12 mouse cellular contexts compared by ENCODE assay signal in the genomic region with DNA sequence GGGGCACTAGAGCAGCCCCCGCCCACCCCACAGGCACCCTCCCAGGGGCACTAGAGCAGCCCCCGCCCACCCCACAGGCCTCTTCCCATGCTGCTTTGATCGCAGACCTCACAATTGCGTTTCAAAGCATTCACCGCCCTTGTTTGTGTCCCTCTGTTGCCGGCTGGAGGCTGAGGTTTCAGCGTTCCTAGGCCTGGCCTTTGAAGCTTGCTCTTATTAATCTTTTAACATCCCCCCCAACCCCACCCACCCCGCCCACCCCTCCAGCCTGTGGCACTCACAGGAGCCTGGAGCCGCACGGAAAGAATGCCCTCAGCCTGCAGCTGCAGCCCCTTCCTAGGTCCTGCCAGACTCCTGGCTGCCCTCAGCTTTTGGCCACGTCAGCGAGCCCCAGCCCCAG. TPM values are rescaled to one million over a fixed set of nuclear protein-coding genes. Genes with fewer than 3 reads are reported as not detected.
A peak's percentile ranks its signal among the peaks of the same experiment; 100 is the strongest.
DNase-seq lines count a peak whose midpoint lies in the region; ATAC-seq and TF ChIP-seq lines count a peak whose summit lies in the region.
"Had no signal": no experiment of that assay in that cellular context is flagged by ENCODE, and none has a peak within 500 bp of the region (broad histone marks: within the 10 kb centered on the region; RNA-seq: fewer than 3 reads in every experiment).

No protein-coding gene starts in this region.

- peak; percentile 67 for DNase-seq in forebrain, embryonic 11.5 days (ENCODE audit: low spot score)
- DNase-seq in left cerebral cortex, adult 2 months (ENCODE audit: extremely low spot score in 1 of 2, low spot score in 2 of 2), result no peak
- no peak for DNase-seq in left cerebral cortex, postnatal 25 days (ENCODE audit: low spot score in 2 of 2)
- DNase-seq in embryonic facial prominence, embryonic 14.5 days (ENCODE audit: low spot score), result peak; percentile 63
- DNase-seq in ovary, adult 18-20 months (ENCODE audit: low spot score), result no peak
- DNase-seq in layer of hippocampus, adult 11-12 months (ENCODE audit: low spot score), result no peak
- DNase-seq: cerebellum, postnatal 10 days; liver had no signal

- H3K4me2 ChIP-seq in forebrain, embryonic 11.5 days (ENCODE audit: low read depth, low read length, severe bottlenecking), result 0 out of 2 replicates have a peak overlapping the region, but pooled peaks have one; percentile 18
- no peak overlapping the region for H3K4me2 ChIP-seq in forebrain, embryonic 16.5 days (ENCODE audit: low read length)
- H3K4me2 ChIP-seq in embryonic facial prominence, embryonic 14.5 days (ENCODE audit: low read depth, low read length), result no peak overlapping the region
- H3K4me2 ChIP-seq in midbrain, embryonic 15.5 days, result no peak overlapping the region
- H3K4me2 ChIP-seq: stomach, embryonic 15.5 days had no signal

- peak overlapping the region; percentile 53 for H3K27ac ChIP-seq in forebrain, embryonic 11.5 days (ENCODE audit: low read depth, low read length)
- H3K27ac ChIP-seq in forebrain, embryonic 16.5 days (ENCODE audit: low read length), result no peak overlapping the region
- peak overlapping the region; percentile 50 for H3K27ac ChIP-seq in left cerebral cortex, adult 2 months
- H3K27ac ChIP-seq in embryonic facial prominence, embryonic 14.5 days (replicated peaks; ENCODE audit: low read depth, low read length), result peak overlapping the region; percentile 48
- peak overlapping the region; percentile 11; the same call in 1 of the 2 replicates for H3K27ac ChIP-seq in midbrain, embryonic 15.5 days

- no peaks in the 10 kb centered on the region for H3K36me3 ChIP-seq in forebrain, embryonic 11.5 days (ENCODE audit: control insufficient read depth, insufficient read depth, low read length)
- H3K36me3 ChIP-seq in forebrain, embryonic 16.5 days (ENCODE audit: control insufficient read depth, insufficient read depth), result peaks cover 7% of the 10 kb centered on the region
- H3K36me3 ChIP-seq in embryonic facial prominence, embryonic 14.5 days (ENCODE audit: control insufficient read depth, insufficient read depth, low read length), result peaks cover 34% of the 10 kb centered on the region
- no peaks in the 10 kb centered on the region for H3K36me3 ChIP-seq in midbrain, embryonic 15.5 days (replicated peaks)

- H3K9me3 ChIP-seq in forebrain, embryonic 11.5 days (ENCODE audit: control insufficient read depth, low read length), result no peaks in the 10 kb centered on the region
- no peaks in the 10 kb centered on the region for H3K9me3 ChIP-seq in forebrain, embryonic 16.5 days (ENCODE audit: control insufficient read depth, low read length)
- H3K9me3 ChIP-seq in embryonic facial prominence, embryonic 14.5 days (ENCODE audit: control insufficient read depth, low read length), result no peaks in the 10 kb centered on the region
- H3K9me3 ChIP-seq in midbrain, embryonic 15.5 days, result no peaks in the 10 kb centered on the region
- H3K9me3 ChIP-seq: megakaryocyte, embryonic 14.5 days; stomach, embryonic 15.5 days had no signal

- peaks cover 32% of the 10 kb centered on the region for H3K4me1 ChIP-seq in forebrain, embryonic 11.5 days (replicated peaks; ENCODE audit: control insufficient read depth, insufficient read depth, low read length)
- peaks cover 14% of the 10 kb centered on the region for H3K4me1 ChIP-seq in forebrain, embryonic 16.5 days (replicated peaks; ENCODE audit: control insufficient read depth, insufficient read depth, low read length)
- H3K4me1 ChIP-seq in embryonic facial prominence, embryonic 14.5 days (ENCODE audit: control insufficient read depth, insufficient read depth, low read length), result peaks cover 32% of the 10 kb centered on the region
- H3K4me1 ChIP-seq in midbrain, embryonic 15.5 days, result peaks cover 34% of the 10 kb centered on the region

- TF ChIP-seq CTCF in left cerebral cortex, adult 2 months (IDR thresholded peaks at IDR 0.05), result no peak

- intact Hi-C loops in left cerebral cortex, adult 2 months (cut with DNase I), result no loop called here
- intact Hi-C loops in left cerebral cortex, postnatal 25 days (cut with DNase I), result no loop called here

- H3K9ac ChIP-seq in forebrain, embryonic 11.5 days (ENCODE audit: low read length), result peak overlapping the region; percentile 24; the same call in 1 of the 2 replicates
- no peak overlapping the region for H3K9ac ChIP-seq in forebrain, embryonic 16.5 days (replicated peaks; ENCODE audit: low read depth, low read length)
- H3K9ac ChIP-seq in embryonic facial prominence, embryonic 14.5 days (ENCODE audit: low read depth, low read length), result peak overlapping the region; percentile 37
- H3K9ac ChIP-seq in midbrain, embryonic 15.5 days, result no peak overlapping the region
- H3K9ac ChIP-seq: stomach, embryonic 15.5 days had no signal

- WGBS in forebrain, embryonic 11.5 days, result under 1% methylated on average over 11 of the region's 12 CpGs
- WGBS in forebrain, embryonic 16.5 days, result 5% methylated on average over 11 of the region's 12 CpGs
- 13% methylated on average over 8 of the region's 12 CpGs for WGBS in embryonic facial prominence, embryonic 14.5 days
- WGBS in midbrain, embryonic 15.5 days, result 10% methylated on average over 11 of the region's 12 CpGs

- no peak overlapping the region for H3K4me3 ChIP-seq in forebrain, embryonic 11.5 days (ENCODE audit: low read depth, low read length)
- H3K4me3 ChIP-seq in forebrain, embryonic 16.5 days (replicated peaks; ENCODE audit: low read length), result no peak overlapping the region
- H3K4me3 ChIP-seq in left cerebral cortex, adult 2 months, result no peak overlapping the region
- no peak overlapping the region for H3K4me3 ChIP-seq in embryonic facial prominence, embryonic 14.5 days (ENCODE audit: low read depth, low read length)
- no peak overlapping the region for H3K4me3 ChIP-seq in midbrain, embryonic 15.5 days
- H3K4me3 ChIP-seq: megakaryocyte, embryonic 14.5 days; stomach, embryonic 15.5 days had no signal

- no peaks in the 10 kb centered on the region for H3K27me3 ChIP-seq in forebrain, embryonic 11.5 days (ENCODE audit: control insufficient read depth, insufficient read depth, low read length)
- H3K27me3 ChIP-seq in forebrain, embryonic 16.5 days (replicated peaks; ENCODE audit: control insufficient read depth, insufficient read depth, low read length), result no peaks in the 10 kb centered on the region
- H3K27me3 ChIP-seq in embryonic facial prominence, embryonic 14.5 days (replicated peaks; ENCODE audit: control insufficient read depth, insufficient read depth, low read length), result no peaks in the 10 kb centered on the region
- H3K27me3 ChIP-seq in midbrain, embryonic 15.5 days (replicated peaks), result no peaks in the 10 kb centered on the region
- H3K27me3 ChIP-seq: megakaryocyte, embryonic 14.5 days; stomach, embryonic 15.5 days had no signal

- ATAC-seq in forebrain, embryonic 11.5 days (replicated peaks; ENCODE audit: low FRiP score), result peak; percentile 31; the same call in 1 of the 2 replicates
- no peak for ATAC-seq in forebrain, embryonic 16.5 days
- ATAC-seq in embryonic facial prominence, embryonic 14.5 days (ENCODE audit: low read depth), result peak; percentile 19; the same call in 1 of the 2 replicates
- ATAC-seq in midbrain, embryonic 15.5 days (replicated peaks), result no peak

RNA-seq across cellular contexts. Expression of a gene that starts 6.3 kb away (rescaled TPM):
- 121 and 130 TPM in 2 replicates for polyA plus RNA-seq in forebrain, embryonic 11.5 days (2014; fragmentation: Nextera tagmentation; extraction: Ambion mirVana)
- 82.8 and 95.0 TPM in 2 replicates for polyA plus RNA-seq in forebrain, embryonic 16.5 days (2015; fragmentation: Nextera tagmentation; extraction: Ambion mirVana)
- total RNA-seq in left cerebral cortex, adult 2 months (2021), result 10 to 100 TPM; 18.9 to 21.3 TPM
- total RNA-seq in left cerebral cortex, postnatal 25 days (2021), result 10 to 100 TPM; 18.0 to 22.7 TPM
- polyA plus RNA-seq in embryonic facial prominence, embryonic 14.5 days (2014; fragmentation: Nextera tagmentation; extraction: Ambion mirVana), result 139 and 145 TPM in 2 replicates
- 95.6 and 99.7 TPM in 2 replicates for polyA plus RNA-seq in midbrain, embryonic 15.5 days (2015; fragmentation: Nextera tagmentation; extraction: Ambion mirVana)

RNA-seq across cellular contexts. Expression of a gene that starts 6.5 kb away (rescaled TPM):
- polyA plus RNA-seq in forebrain, embryonic 11.5 days (2014; fragmentation: Nextera tagmentation; extraction: Ambion mirVana), result 53.3 and 54.4 TPM in 2 replicates
- 91.0 and 118 TPM in 2 replicates for polyA plus RNA-seq in forebrain, embryonic 16.5 days (2015; fragmentation: Nextera tagmentation; extraction: Ambion mirVana)
- total RNA-seq in left cerebral cortex, adult 2 months (2021), result 10 to 100 TPM; 61.4 to 62.3 TPM
- 10 to 100 TPM; 50.4 to 60.0 TPM for total RNA-seq in left cerebral cortex, postnatal 25 days (2021)
- polyA plus RNA-seq in embryonic facial prominence, embryonic 14.5 days (2014; fragmentation: Nextera tagmentation; extraction: Ambion mirVana), result 46.5 and 50.7 TPM in 2 replicates
- polyA plus RNA-seq in midbrain, embryonic 15.5 days (2015; fragmentation: Nextera tagmentation; extraction: Ambion mirVana), result 82.6 and 89.9 TPM in 2 replicates

RNA-seq across cellular contexts. Expression of a gene that starts 14.0 kb away (rescaled TPM):
- polyA plus RNA-seq in forebrain, embryonic 11.5 days (2014; fragmentation: Nextera tagmentation; extraction: Ambion mirVana), result 7.5 and 10.6 TPM in 2 replicates
- 251 and 347 TPM in 2 replicates for polyA plus RNA-seq in forebrain, embryonic 16.5 days (2015; fragmentation: Nextera tagmentation; extraction: Ambion mirVana)
- 10 to 100 TPM; 34.0 to 39.6 TPM for total RNA-seq in left cerebral cortex, adult 2 months (2021)
- total RNA-seq in left cerebral cortex, postnatal 25 days (2021), result 10 to 100 TPM; 39.4 to 41.0 TPM
- 16.5 and 16.6 TPM in 2 replicates for polyA plus RNA-seq in embryonic facial prominence, embryonic 14.5 days (2014; fragmentation: Nextera tagmentation; extraction: Ambion mirVana)
- polyA plus RNA-seq in midbrain, embryonic 15.5 days (2015; fragmentation: Nextera tagmentation; extraction: Ambion mirVana), result 560 and 572 TPM in 2 replicates

RNA-seq across cellular contexts. Expression of a gene that starts 19.9 kb away (rescaled TPM):
- 10.8 and 11.8 TPM in 2 replicates for polyA plus RNA-seq in forebrain, embryonic 11.5 days (2014; fragmentation: Nextera tagmentation; extraction: Ambion mirVana)
- 7.6 TPM in 2 replicates for polyA plus RNA-seq in forebrain, embryonic 16.5 days (2015; fragmentation: Nextera tagmentation; extraction: Ambion mirVana)
- total RNA-seq in left cerebral cortex, adult 2 months (2021), result 1 to 10 TPM; 7.1 to 8.4 TPM
- 1 to 10 TPM; 6.1 to 7.4 TPM for total RNA-seq in left cerebral cortex, postnatal 25 days (2021)
- 23.5 and 27.0 TPM in 2 replicates for polyA plus RNA-seq in embryonic facial prominence, embryonic 14.5 days (2014; fragmentation: Nextera tagmentation; extraction: Ambion mirVana)
- 6.8 and 7.9 TPM in 2 replicates for polyA plus RNA-seq in midbrain, embryonic 15.5 days (2015; fragmentation: Nextera tagmentation; extraction: Ambion mirVana)

RNA-seq across cellular contexts. Expression of a gene that starts 24.7 kb away (rescaled TPM):
- 1.8 TPM in 1 of 2 replicates, not detected in the other for polyA plus RNA-seq in forebrain, embryonic 11.5 days (2014; fragmentation: Nextera tagmentation; extraction: Ambion mirVana)
- polyA plus RNA-seq in forebrain, embryonic 16.5 days (2015; fragmentation: Nextera tagmentation; extraction: Ambion mirVana), result 0.92 and 4.8 TPM in 2 replicates
- 1 to 10 TPM; 1.9 to 3.0 TPM for total RNA-seq in left cerebral cortex, adult 2 months (2021)
- 1 to 10 TPM; 2.6 to 3.7 TPM for total RNA-seq in left cerebral cortex, postnatal 25 days (2021)
- 58.3 and 113 TPM in 2 replicates for polyA plus RNA-seq in embryonic facial prominence, embryonic 14.5 days (2014; fragmentation: Nextera tagmentation; extraction: Ambion mirVana)
- polyA plus RNA-seq in midbrain, embryonic 15.5 days (2015; fragmentation: Nextera tagmentation; extraction: Ambion mirVana), result 1.2 and 2.2 TPM in 2 replicates

Comparison
In these comparisons a context has a peak if more than half of its experiments do, and no peak if none do; other contexts are left out.
1. ATAC-seq: peak in forebrain, embryonic 11.5 days (single experiment) and embryonic facial prominence, embryonic 14.5 days (single experiment); none in forebrain, embryonic 16.5 days (single experiment) and midbrain, embryonic 15.5 days (single experiment).
2. H3K9ac ChIP-seq: peak in forebrain, embryonic 11.5 days (single experiment) and embryonic facial prominence, embryonic 14.5 days (single experiment); none in forebrain, embryonic 16.5 days (single experiment) and midbrain, embryonic 15.5 days (single experiment).
3. RNA of a gene that starts 14.0 kb away (polyA plus RNA-seq): 560 to 572 TPM in midbrain, embryonic 15.5 days and 251 to 347 TPM in forebrain, embryonic 16.5 days; 16.5 to 16.6 TPM in embryonic facial prominence, embryonic 14.5 days and 7.5 to 10.6 TPM in forebrain, embryonic 11.5 days; every median in the first group is over 10 times any median in the second.
4. DNase-seq: peak in forebrain, embryonic 11.5 days (single experiment) and embryonic facial prominence, embryonic 14.5 days (single experiment); none in left cerebral cortex, adult 2 months (0 of 2), left cerebral cortex, postnatal 25 days (0 of 2), ovary, adult 18-20 months (single experiment) and layer of hippocampus, adult 11-12 months (single experiment).